Mouse (Mus musculus): ENCODE measurements around the gene Stk36. TPM values are rescaled to one million over a fixed set of nuclear protein-coding genes. Genes with fewer than 3 reads are reported as not detected.

Gene Stk36
- not detected for polyA plus RNA-seq (2017; shearing (Covaris generic))

GRCm38 (mm10) chr1:74601267-74601962 is at the start of gene Stk36, which contains the start of gene Rnf25:
Stk36 (plus strand) TSS chr1:74601445.
Rnf25 (minus strand) TSS chr1:74601397.

GRCm38 (mm10) chr1:74587773-74588445 is 13.3 kb upstream of the Stk36 start, which contains the start of the genes Zfp142 and Bcs1l:
Zfp142 (minus strand) TSS chr1:74588246.
Bcs1l (plus strand) TSS chr1:74588289.

GRCm38 (mm10) chr1:74661448-74662195 is 60.4 kb downstream of the Stk36 start, which contains the start of gene Ttll4:
Ttll4 (plus strand) TSS chr1:74661745.

Other genes with a start within 250 kb of the Stk36 start
- gene Catip, start 239.3 kb upstream of the Stk36 start, polyA plus RNA-seq (2017; shearing (Covaris generic)), result not detected
- gene Slc11a1, start 226.2 kb upstream of the Stk36 start, polyA plus RNA-seq (2017; shearing (Covaris generic)), result not detected
- gene Ctdsp1, start 209.9 kb upstream of the Stk36 start, polyA plus RNA-seq (2017; shearing (Covaris generic)), result 5.5 TPM
- gene Vil1, start 192.1 kb upstream of the Stk36 start, polyA plus RNA-seq (2017; shearing (Covaris generic)), result 0.61 TPM
- 24.0 TPM for gene Cnot9, start 95.4 kb upstream of the Stk36 start, polyA plus RNA-seq (2017; shearing (Covaris generic))
- 0.85 TPM for gene Plcd4, start 58.6 kb upstream of the Stk36 start, polyA plus RNA-seq (2017; shearing (Covaris generic))
- 18.6 TPM for gene Usp37, start 57.2 kb upstream of the Stk36 start, polyA plus RNA-seq (2017; shearing (Covaris generic))
- gene Zfp142, start 13.2 kb upstream of the Stk36 start, polyA plus RNA-seq (2017; shearing (Covaris generic)), result 22.7 TPM
- 6.6 TPM for gene Bcs1l, start 13.2 kb upstream of the Stk36 start, polyA plus RNA-seq (2017; shearing (Covaris generic))
- 18.6 TPM for gene Rnf25, start within 50 bp of the Stk36 start, polyA plus RNA-seq (2017; shearing (Covaris generic))
- 48.8 TPM for gene Ttll4, start 60.3 kb downstream of the Stk36 start, polyA plus RNA-seq (2017; shearing (Covaris generic))
- gene Cyp27a1, start 112.1 kb downstream of the Stk36 start, polyA plus RNA-seq (2017; shearing (Covaris generic)), result not detected
- gene Prkag3, start 147.8 kb downstream of the Stk36 start, polyA plus RNA-seq (2017; shearing (Covaris generic)), result not detected
- gene Wnt6, start 170.4 kb downstream of the Stk36 start, polyA plus RNA-seq (2017; shearing (Covaris generic)), result not detected
- gene Wnt10a, start 190.1 kb downstream of the Stk36 start, polyA plus RNA-seq (2017; shearing (Covaris generic)), result not detected

Measured in naive thymus-derived CD4-positive, alpha-beta T cell, adult 5 months (primary cell).